Mouse (Mus musculus): ENCODE measurements around the gene Asb17.
A peak's percentile ranks its signal among the peaks of the same experiment; 100 is the strongest.
"Not testable (repeated sequence)": the region's sequence is repeated elsewhere in the genome, so short reads cannot be mapped to it uniquely, and the experiment has no call there.

The Asb17 gene

DNA sequence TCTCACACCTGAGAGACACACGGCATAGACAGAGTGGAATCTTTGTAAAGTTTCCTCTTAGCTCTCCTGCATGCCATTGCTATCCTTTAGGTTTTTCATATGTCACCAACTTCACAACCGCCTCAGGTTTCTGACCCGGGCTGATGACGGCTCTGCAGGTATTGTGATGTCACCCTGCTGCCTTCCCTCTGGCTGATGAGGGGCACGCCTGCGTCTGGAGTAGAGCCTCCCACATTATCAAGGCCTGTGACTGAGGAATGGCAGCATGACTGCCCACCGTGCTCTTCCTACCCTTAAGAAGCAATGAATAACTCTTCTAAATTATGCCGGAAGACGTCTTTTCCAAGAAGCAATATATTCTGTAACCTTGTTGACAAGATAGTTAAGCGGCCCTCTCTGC is at the start of gene Asb17:
Gene Asb17 (plus strand): TSS at position 180 of the 400 bp plus-strand sequence.
- no peak for DNase-seq (ENCODE audit: low spot score)

DNA sequence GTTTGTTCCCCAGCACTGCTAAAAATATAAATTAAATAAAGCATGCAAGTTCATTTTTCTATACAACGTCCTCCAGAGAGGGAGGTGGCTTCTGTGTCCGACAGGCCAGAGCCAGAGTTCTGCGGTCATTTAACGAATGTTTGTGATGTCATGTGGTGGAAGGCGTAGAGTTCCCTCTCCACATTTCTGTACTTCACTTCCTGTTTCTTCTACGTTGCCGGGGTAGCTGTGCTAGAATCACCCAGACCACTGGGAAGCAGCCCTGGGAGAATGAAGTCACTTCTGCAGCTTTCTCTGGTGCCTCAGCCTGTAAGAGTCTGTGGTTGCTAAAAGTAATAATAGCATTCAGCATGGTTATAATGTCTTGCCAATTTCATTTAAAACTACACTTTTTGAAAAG is 46.4 kb upstream of the Asb17 start:
- no peak for DNase-seq (ENCODE audit: low spot score)

DNA sequence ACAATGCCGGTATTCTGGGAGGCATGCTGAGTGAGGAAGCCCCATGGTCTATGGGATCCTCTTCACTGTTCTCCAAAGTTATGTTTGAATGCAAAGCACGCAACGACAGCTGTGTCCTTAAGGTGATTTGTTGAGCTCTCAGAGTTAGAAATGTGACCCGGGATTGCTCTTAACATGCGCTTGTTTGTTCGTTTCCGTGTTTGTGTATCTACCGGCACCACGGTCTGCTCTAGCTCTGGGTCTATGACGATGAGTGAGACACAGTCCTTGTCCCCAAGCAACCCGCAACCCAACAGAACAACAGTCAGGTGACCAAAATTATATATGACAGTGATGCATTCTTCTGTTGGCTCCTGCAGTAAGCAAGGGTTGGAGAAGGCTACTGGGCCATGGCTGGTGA is 44.4 kb upstream of the Asb17 start:
- DNase-seq (ENCODE audit: low spot score), result no peak

DNA sequence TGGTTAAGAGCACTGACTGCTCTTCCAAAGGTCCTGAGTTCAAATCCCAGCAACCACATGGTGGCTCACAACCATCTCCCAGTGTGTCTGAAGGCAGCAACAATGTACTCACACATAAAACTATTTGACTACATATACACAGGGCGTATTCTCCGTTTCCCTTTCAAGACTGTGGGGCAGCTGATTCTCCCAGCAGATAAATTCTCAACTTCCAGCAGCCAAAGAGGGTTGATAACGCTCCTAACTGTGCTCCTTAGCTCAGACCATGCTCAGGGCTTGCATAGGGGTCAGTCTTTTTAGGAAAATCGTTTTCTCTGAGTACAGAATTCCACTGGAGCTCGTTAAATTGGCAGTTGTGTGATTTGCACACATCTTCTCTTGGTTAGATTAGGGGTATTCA is 43.3 kb upstream of the Asb17 start:
- no peak for DNase-seq (ENCODE audit: low spot score)

DNA sequence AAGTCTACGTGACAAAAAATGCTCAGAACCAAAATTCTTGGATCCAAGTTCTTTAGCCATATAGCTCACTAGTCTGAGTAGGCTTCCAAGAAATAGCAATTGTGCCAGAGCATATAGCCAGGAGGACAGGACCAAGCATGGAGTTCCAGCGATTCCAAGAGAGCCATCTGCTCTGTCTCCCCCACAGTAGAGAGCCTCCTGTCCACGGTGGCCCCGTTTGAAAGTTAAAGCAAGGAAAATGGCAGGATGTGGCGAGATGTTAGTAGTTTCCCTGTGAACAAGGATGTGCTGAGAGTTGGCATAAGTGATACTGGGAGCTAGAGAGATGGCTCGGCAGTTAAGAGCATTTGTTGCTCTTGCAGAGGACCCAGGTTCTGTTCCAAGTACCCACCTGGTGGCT is 42.5 kb upstream of the Asb17 start:
- no peak for DNase-seq (ENCODE audit: low spot score)

DNA sequence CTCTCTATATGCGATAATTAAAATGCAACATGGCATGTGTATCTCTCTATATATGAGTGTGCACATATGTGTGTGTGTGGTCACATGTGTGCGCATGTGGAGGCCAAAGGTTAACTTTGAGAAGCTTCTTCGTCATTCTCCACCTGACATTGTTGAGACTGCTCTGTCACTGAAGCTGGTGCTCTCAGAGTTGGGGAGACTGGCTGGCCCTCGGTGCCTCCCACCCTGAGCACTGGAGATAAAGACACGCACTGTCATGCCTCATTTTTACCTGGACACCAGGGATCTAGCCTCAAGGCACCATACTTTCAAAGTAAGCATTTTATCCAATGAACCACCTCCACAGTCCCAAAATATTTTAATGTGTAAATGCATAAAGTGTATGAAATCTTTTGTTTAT is 41.4 kb upstream of the Asb17 start:
- DNase-seq (ENCODE audit: low spot score), result no peak

DNA sequence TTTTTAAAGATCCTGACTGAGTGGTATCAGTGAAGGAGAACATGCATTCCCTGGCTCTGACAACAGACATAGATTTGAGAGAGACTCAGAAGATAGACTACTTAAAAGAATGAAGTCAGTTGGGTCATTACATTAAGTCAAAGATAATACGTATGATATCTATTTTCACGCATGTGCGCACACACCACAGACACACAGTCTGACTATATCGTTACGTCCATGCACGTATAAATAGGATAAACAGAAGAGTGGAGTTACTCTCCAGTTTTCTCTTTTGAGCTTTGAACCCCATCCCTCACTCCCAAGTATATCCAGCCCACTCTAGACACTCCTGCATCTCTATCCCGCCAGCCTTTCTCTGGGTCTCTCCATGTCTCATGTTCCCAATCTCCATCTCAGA is 40.0 kb upstream of the Asb17 start:
- no peak for DNase-seq (ENCODE audit: low spot score)

DNA sequence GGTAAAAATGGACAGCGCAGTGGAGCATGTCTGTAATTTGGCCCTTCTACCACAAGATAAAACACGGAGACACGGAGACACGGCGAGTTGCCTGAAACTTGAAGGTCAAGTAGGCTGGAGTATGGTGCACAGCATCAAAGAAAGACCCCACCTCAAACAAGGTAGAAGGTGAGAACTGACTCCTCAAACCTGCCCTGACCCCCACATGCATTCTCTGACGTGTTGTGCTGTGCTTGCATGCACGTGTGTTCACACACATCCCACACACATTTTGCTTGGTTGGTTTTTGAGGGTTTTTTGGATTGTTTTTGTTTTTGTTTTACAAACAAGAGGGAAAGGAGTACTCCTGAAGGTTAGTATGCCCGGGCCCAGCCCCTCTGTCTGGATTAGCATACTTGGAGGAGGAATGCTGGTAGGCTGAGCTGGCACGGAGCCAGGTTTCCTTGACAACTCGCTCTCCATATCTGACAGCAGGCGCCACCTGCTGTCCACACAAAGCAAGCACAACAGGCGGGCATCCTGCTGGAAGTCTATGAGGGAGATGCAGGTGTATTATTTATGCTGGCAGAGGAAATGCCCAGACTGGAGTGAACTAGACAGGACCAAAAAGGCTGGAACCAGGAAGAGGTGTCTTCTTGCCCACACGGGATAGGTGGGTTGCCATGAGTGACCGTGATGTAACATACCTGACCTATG is 37.8 kb upstream of the Asb17 start:
- peak; percentile 53 for DNase-seq (ENCODE audit: low spot score)

DNA sequence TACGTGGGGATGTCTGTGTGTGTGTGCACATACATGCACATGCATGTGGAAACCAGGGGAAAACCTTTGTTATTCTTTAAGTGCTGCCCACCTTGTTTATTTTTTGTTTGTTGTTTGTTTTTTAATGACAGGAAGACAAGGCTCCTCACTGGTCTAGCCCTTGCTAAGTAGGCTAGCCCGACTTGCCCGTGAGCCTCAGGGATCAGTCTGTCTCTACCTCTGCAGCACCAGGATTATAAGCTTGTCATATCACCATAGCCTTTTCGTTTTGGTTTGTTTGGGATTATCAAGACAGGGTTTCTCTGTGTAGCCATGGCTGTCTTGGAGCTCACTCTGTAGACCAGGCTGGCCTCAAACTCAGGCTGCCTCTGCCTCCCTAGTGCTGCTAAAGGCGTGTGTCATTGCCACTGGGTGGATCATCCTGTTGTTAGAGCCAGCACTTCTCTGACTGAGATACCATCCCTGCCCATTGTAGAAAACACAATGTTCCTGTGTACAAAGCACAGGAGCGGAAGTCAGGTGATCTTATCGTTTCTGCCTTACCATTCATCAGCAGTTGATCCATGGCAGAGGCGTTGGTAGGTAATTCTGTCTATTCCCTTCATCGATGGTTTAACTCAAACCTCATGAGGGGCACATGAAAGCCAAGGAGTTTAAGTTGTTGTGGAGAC is 37.1 kb upstream of the Asb17 start:
- no peak for DNase-seq (ENCODE audit: low spot score)

DNA sequence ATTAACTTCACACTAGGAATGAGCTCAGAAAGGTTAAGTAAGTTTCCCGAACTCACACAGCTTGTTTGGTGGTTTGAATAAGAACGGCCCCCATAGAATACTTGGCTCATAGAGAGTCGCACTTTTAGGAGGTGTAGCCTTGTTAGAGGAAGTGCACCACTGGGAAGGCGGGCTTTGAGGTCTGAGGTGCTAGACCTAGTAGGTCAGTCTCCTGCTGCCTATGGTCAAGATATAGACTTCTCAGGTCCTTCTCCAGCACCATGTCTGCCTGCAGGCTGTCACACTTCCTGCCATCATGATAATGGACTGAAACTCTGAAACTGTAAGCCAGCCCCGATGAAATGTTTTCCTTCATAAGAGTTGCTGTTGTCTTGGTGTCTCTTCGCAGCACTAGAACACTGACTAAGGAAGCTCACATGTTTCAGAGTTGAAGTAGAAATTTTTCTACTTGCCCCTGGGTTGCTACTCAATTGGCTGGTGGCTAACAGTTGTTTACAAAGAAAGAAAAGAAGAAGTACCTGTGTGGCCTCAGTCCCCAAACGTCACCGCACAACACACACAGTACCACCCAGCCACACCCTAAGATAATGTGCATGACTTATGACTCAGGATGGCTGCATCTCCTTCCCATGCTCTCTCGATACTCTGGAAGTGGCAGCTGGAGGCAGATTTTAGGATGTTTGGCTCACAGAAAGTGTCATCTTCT is 36.4 kb upstream of the Asb17 start:
- DNase-seq (ENCODE audit: low spot score), result no peak

DNA sequence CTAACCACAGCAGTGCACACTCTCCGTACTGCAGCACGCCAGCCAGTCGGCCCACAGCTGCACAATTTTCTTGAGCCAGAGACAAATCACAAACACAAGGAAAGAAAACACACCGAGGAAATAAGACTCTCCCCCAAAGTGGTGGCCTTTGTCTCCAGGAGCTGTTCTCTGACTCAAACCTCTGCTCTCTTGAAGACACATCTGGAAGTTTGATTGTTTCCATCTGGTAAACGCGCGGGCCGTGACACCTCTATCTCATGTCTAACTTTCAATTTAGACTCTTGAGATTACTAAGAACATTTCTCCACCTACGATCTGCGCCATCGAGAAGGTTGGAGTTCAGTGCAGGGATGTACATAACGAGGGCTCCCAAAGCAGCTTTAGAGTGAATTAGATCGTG is 35.6 kb upstream of the Asb17 start:
- no peak for DNase-seq (ENCODE audit: low spot score)

DNA sequence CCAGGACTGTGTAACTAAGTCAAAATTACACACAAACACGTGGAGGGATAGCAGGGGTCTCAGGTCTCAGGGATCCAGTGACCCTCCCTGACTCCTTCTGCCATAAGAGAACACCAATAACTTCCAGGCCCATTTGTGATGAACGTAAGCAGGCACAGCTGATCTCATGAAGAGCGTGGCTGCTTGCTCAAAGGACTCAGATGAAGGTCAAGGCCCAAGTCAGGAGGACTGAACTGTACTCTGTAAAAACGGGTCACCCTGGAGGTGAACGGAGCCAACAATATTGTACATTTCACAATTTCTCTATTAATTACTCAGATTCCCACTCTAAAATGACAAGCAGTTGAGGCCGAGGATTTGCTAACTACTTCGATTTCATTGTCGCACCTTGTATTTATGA is 30.0 kb upstream of the Asb17 start:
- DNase-seq (ENCODE audit: low spot score), result no peak

DNA sequence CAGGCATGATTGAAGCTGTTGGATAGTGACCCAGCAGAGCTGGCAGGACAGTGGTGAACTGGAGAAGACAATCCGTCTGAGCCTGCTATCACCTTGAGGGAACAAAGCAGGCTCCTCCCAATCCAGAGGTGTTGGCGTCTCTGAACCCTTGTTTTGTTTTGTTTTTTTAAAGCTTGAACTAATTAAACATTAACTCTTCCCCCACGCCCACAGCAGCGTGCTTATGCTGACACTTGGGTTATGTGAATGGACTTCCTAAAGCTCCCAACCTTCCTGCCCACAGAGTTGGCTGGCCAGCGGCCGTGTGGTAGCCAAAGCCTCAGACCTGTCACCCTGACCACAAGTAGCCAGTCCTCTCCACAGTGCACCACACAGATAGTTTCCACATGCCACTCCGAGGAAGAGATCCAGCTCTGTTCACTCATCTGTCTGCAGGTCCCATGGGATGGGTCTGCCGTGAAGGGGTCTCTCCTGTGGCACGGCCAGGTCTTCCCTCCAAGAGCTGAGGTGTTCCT is 26.6 kb upstream of the Asb17 start:
- DNase-seq (ENCODE audit: low spot score), result no peak

DNA sequence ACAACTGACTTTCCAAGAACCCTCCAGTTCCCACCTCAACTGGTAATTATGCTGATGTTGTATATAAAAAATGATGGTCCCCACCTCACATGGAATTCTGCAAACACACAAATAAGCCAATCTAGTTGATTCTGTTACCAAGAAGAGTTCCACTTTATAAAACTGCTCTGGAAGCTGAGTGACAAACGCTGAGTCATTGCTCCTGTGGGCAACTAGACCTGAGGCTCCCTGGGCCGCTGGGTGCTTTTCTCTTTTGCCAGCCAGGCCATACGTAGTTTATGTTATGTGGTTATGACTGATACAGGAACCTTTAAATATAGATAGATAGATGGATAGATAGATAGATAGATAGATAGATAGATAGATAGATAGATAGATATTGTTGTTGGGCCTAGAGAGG is 25.3 kb upstream of the Asb17 start:
- no peak for DNase-seq (ENCODE audit: low spot score)

DNA sequence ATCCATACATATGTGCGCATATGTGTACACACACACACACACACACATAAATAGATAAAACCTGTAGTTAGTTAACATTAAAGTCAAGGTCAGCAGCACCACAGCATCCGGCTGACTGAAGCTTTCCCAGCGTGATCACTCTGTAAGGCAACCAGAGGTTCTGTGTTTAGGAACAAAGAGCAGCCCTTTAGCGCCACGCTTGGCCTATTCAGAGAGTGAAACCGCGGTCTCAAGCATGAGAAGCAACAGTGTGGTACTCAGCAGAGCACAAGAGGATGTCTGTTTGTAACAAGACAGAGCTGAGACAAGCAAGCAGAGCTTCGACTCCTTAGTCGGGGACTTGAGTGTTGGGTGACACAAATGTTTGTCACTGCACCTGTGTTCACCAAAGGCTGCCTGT is 24.6 kb upstream of the Asb17 start:
- DNase-seq (ENCODE audit: low spot score), result no peak

DNA sequence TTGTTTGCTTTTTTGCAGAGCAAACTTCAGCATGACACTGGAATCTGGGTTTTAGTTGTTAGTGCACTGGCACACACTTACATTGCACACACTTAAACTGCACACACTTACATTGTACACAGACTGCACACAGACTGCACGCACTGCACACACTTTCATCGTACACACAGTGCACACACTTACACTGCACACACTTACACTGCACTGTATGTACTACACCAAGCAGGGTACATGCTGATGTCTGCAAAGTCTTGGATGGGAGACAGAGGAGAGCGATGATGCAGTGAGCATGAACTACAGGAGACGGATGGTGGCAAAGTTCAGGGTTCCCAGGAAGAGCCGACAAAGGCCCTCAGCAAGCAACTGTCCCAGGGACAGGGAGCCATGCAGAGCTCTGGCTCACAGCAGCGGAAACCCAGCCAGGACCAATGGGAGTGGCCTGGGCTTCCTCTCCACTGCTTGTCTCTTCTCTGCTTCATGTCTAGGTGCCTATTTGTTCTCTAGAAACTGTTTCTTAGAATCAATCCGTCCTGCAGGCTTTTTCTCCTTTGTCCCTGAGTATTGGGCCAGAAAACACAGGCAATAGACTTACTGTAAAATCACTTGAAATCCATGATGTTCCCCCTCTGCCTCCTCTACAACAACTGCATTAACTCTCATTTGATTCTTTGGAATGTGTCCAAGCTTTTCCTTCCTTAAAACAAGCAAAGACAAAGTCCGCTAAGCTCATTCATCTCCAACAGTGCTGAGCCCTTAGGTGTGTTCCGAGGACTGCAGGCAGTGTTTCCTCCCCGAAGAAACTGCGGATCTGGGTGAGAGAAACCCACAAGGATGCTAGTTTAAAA is 20.1 kb upstream of the Asb17 start:
- no peak for DNase-seq (ENCODE audit: low spot score)

DNA sequence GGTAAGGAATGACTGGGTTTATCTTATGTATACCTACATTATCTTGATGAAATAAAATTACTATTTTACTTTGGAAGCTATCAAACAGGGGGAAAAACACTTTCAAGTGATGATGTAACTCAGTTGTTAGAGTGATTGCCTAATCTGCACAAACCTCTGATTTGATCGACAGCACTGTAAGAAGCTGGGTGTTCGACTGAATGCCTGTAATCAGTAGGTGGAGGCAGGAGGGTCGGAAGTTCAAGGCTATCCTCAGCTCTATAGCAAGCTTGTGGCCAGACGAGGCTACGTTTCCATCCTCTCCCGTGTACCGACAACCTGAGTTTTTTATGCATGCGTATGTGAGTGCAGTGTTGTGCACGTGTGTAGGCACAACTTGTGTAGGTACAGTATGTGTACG is 18.8 kb upstream of the Asb17 start:
- DNase-seq (ENCODE audit: low spot score), result no peak

DNA sequence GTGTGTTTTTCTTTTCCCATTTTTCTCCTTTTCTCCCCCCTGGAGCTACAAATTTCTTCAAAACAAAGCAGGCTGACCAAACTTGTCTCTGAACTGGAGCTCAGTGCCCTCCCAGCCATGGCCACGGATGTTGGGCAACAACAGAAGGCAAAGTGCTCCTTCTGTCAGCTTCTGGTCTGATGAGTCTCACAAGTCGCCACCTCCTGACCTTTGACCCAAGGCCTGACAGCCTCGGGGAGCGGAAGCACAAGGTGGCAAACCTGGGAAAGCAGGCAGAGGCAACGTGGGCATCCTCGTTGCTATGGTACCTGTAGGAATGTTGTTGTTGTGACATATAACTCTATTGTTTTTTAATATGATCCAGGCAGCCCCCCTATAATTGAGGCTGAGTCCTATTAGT is 17.4 kb upstream of the Asb17 start:
- no peak for DNase-seq (ENCODE audit: low spot score)

DNA sequence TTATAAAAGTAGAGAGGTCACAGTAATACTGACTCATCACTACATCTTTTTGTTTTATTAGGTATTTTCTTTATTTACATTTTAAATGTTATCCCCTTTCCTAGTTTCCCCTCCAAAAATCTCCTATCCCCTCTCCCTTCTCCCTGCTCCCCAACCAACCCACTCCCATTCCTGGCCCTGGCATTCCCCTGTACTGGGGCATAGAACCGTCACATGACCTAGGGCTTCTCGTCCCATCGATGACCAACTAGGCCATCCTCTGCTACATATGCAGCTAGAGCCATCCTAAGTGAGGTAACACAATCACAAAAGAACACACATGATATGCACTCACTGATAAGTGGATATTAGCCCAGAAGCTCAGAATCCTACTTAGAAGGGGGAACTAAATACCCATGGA is 14.2 kb upstream of the Asb17 start:
- DNase-seq (ENCODE audit: low spot score), result not testable (repeated sequence)

DNA sequence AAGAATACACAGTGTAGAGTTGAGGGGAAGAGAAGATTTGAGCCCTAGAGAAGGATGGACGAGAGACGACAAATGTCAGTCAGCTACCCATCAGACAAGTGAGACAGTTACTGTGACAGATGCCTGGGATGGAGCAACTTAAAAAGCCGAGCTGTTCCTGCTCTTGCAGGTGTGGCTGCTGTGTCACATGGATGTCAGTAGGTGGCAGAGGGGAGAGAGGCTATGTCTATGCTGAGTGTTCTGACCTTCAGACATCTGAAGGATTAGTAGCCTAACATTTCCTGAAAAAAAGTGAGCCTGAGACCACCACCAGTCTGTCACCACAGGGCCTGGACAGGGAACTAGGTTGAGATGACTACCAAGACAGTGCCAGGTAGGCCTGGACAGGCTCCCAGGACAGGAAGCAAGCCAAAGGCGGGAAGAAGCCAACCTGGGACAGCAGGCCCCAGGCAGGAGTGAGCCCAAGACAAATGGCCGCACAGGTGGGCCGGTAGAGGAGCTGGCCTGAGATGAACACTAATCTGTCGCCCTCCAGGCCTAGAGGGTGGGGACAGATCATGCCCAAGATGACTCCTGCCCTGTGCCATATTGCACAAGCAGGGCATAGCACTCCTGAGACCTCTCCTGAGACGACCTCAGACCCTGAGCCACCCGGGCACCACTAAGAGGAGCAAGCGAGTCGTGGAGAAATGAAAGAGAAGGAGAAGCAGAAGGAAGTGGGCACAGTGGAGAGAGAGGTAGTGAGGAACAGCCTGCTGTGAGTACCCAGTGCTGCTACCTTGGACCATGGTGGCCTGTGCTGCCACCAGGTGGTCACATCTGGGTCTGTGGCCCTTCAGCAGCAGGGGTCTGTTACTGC is 12.8 kb upstream of the Asb17 start:
- DNase-seq (ENCODE audit: low spot score), result no peak

Data from adipocyte (in vitro differentiated cells).